Mouse (Mus musculus) thymus, postnatal 10 days (tissue): ENCODE measurements around the gene Mmp27.

Experiments
- DNase-seq, 2 experiments: peaks; one replicate each; pipeline ENCODE4 v3.0.0; 2021; ENCODE audit warnings: low spot score in 2 of 2

Gene Mmp27

DNA sequence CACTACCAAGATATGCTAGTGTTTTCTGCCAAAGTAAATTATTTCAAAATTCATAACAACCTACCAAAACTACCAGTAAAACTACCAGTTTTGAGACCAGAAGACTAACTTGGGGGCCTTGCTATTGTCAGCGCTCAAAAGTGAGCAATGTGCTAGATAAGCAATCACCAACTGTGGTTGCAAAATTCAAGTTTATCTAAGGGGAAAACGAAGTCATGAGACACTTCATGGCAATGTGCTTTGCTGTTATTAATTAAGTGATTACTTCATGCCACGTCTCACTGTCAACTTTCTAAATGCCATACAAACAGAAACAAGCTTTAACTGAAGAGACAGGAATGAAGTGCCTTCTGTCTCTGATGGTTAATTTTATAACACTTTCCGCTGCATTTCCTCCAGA, at the start of gene Mmp27:
Mmp27 (plus strand) TSS at position 235 of the 400 bp plus-strand sequence.
- DNase-seq: no peak

GRCm38 (mm10) chr9:7526255-7526940, 44.8 kb upstream of the Mmp27 start:
- DNase-seq: no peak

- DNase-seq: no peak
Observed at GRCm38 (mm10) chr9:7542763-7543162, 28.4 kb upstream of the Mmp27 start.

GRCm38 (mm10) chr9:7544923-7545457, 26.2 kb upstream of the Mmp27 start:
- DNase-seq: no peak

- DNase-seq: no peak
Observed at GRCm38 (mm10) chr9:7545471-7545870, 25.7 kb upstream of the Mmp27 start.

- DNase-seq: no peak
Observed at GRCm38 (mm10) chr9:7545920-7546319, 25.3 kb upstream of the Mmp27 start.

GRCm38 (mm10) chr9:7551943-7552342, 19.3 kb upstream of the Mmp27 start:
- no peak for DNase-seq

DNA sequence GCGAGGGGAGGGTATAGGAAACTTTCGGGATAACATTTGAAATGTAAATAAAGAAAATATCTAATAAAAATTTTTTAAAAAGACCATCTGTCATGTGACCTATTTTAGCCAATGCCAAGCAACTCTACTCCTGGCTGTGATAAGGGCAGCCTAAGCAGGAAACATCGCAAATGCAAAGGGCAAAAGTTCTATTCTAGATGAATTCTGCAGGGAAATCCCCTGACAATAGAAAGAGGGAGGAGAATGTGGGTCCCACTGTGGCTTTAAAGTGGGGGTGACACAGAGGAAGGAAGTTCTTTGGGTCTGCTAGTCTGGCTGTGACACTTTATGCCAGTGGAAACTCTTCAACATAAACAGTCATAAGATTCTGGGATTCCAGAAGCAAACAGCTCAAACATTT, 17.7 kb upstream of the Mmp27 start:
- no peak for DNase-seq

GRCm38 (mm10) chr9:7554382-7554781, 16.8 kb upstream of the Mmp27 start:
- peak in 1 of 2 experiments; percentile 5 for DNase-seq

DNA sequence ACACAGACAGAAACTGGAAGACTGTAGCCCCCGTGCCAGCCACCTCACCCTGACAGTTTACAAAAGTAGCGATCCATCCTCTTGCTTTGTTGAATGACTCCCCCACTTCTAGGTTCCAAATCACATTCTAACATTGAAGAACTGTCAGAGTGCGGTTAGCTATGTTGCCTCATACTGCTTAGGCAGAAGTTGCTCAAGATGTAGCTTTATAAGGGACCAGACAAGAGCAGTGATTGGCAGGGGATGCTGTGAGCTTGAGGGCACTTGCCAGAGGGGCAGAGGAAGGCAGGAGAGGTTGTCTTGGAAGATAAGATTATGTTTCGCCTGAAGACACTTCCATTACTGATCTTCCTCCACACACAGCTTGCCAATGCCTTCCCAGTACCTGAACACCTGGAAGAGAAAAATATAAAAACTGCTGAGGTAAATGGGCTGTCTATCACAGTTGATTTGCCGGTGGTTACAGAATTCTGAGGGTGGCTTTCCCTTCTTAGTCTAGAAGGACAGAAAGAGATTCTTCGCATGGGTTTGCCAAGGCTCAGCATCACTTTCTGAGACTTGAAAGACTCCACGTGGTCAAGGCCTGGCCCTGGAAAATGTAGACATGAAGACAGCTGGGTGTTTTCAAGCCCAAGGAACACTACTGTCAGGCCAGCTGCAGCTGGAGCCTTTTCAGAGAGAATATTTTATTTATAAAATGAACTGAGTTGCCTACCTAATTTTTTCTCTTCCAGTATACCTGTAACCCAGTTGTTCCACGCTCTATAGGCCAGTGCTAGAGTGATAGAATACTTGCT, 12.8 kb upstream of the Mmp27 start, which contains the start of gene Mmp8:
Mmp8 (plus strand) TSS at position 236 of the 797 bp plus-strand sequence.
- DNase-seq: no peak

GRCm38 (mm10) chr9:7560026-7560425, 11.2 kb upstream of the Mmp27 start:
- DNase-seq: no peak

- DNase-seq: no peak
Observed at GRCm38 (mm10) chr9:7567376-7567775, 3.8 kb upstream of the Mmp27 start.

DNA sequence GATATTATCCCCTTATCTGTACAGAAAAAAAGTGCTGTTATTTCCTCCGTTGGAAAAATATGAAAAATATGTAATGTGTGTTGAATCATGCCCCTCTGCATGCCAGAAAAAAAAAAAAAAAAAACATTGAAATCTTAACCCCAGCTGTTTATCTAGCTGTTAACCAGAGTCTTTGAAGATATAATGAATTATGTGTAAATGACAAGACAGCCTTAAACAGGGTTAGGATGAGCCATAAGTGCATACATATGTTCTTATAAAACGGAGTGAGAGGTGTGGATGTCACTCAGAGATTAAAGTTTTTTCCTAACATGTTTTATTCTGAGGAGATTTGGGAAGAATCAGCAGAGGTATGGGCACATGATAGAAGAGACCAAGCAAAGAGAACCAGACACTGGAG, 3.3 kb upstream of the Mmp27 start:
- no peak for DNase-seq

DNA sequence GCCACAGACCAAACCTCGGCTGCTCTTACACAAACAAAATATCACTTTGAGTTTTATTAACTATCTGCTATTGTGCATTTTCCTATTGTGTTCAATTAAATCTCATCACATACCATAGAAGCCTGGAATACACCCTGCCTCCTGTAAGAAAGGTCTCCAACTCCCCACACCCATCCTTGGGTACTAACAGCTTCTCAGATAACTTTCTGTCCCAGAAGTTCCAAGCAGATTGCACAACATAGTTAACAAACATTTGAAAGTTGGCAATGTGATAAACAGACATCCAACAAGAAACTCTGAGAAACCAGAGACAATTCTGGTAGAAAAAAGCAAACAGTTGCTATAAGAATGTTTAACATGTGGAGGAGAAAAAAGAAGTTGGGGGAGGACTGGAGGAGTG, 711 bp upstream of the Mmp27 start:
- DNase-seq: no peak

DNA sequence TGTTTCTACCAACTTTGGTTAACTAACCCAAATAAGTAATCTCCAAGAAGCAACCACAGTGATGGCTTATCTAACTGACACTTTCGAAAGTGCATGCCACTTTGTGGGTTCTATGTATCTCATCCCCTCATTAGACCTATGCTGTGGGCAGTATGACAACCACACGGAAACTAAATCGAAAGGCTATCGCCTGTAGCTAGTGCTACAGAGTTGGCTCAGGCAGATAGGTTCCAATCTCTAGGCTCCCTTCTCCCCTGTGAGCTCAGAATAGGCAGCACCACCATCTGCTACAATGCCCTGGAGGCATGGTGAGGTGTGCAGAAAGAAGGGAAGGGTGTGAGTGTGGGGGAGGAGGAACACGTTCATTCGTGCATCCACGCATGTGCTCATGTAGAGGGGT, 992 bp downstream of the Mmp27 start:
- DNase-seq: no peak

DNA sequence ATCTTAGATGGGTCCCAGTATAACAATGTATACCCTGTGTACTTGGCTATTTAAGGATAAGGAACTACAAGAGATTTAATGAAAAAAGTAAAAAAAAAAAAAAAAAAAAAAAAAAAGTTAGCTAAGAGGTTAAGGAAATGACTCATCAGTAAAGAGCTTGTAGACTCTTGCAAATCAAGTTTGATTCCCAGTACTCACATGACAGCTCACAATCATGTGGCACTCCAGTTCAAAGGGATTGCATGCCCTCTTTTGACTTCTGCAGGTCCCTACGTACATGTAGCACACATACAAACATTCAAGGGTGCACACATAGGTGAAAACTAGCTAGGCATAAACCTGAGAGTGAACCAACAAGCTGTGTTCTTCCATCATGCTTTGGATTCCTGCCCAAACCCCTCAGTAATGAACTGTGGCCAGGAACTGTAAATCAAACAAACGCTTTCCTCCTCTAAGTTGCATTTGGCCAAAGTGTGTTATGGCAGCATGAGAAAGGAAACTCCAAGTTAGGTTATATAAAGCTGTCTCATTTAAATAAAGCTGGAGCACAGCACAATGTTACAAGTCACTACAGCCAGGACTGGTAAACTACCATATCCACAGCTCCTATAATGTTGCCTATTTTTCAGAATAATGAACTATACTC, 1.6 kb downstream of the Mmp27 start:
- DNase-seq: no peak

DNA sequence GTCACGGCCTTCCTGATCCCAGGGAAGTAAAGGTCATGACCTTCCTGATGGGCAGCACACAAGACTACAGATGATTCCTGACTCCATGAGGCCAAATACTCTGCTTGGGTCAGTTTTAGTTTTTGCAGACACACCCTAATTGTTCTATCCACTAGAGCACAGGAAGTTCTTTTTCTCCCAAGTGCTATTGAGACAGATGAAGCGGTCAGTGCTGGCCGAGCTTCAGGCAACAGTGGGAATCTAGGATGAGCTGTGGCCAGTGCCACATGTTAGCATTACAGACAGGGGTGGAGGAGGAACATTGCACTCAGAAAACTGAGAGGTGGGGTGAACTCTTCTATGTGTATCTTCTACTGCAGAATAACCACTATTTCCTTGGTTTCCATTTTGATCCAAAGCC, 4.3 kb downstream of the Mmp27 start:
- no peak for DNase-seq

DNA sequence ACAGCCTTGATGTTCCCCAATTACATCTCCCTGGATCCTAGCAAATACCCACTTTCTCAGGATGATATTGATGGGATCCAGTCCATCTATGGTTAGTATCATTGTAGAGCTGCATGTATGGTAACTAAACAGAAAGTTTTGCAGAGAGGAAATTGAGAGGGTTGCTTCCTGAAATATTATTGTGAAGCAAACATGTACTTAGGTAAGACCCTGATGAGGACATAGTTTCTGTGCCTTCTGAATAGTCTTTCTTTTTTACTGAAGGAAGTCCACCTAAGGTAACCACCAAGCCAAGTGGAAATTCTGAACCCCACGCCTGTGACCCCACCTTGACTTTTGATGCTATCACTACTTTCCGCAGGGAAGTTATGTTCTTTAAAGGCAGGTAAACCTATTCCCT, 6.2 kb downstream of the Mmp27 start:
- no peak for DNase-seq

- DNase-seq: no peak
Observed at GRCm38 (mm10) chr9:7590063-7590462, 18.9 kb downstream of the Mmp27 start.

- no peak for DNase-seq
Observed at GRCm38 (mm10) chr9:7593272-7593812, 22.1 kb downstream of the Mmp27 start.

DNA sequence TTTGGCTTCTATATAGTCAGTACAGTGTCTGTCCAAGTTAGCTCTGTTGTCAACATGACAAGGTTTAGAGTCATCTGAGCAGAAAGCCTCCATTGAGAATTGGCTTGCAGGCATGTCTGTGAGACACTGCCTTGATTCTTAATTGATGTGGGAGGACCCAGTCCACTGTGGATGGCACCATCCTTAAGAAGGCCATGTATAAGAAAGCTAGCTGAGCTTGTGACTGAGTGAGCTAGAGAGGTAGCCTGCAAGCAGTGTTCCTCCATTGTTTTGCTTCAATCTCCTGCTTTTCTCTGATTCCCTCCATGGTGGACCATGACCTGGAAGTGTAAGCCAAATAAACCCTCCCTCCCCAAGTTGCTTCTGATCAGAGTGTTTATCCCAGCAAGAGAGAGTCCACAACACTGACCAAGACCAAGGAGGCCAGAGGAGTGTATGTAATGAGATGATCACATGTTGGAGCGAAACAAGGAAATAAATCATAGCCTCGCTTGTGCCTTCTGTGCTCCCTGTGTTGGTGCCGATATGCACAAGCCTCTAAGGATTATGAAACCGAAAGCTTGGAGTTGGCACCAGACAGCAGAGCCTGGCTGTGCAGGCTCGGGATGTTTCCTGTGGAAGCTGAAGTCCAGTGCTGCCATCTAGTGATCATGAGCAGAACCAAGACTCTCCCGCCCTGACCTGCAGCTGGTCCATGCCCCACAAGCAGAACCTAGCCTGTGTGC, 23.8 kb downstream of the Mmp27 start:
- peak; percentile 56 to 74 for DNase-seq
